Mouse (Mus musculus) limb, embryonic 14.5 days (tissue): ENCODE results near the gene Cubn. TPM values are rescaled to one million over a fixed set of nuclear protein-coding genes. Genes with fewer than 3 reads are reported as not detected.

Experiments
- ATAC-seq: fragments of 200-750 bp; cut with Nextera tagmentation; 2 replicates; pipeline ENCODE4 v1.8.0; 2017; ENCODE audit warnings: low read depth, moderate number of reproducible peaks, moderate TSS enrichment; ENCODE audit not compliant: low FRiP score
- DNase-seq: peaks from one replicate; pipeline ENCODE4 v3.0.0-alpha.2; 2015; ENCODE audit warnings: low spot score
- H3K27ac ChIP-seq: fragments of 300-500 bp; sonication (generic); replicated peaks from 2 replicates; pipeline ENCODE4 v1.5.1; 2014; ENCODE audit warnings: low read depth, mild to moderate bottlenecking, low read length, moderate library complexity, mixed read lengths
- H3K27me3 ChIP-seq: fragments of 300-500 bp; sonication (generic); 2 replicates; pipeline ENCODE4 v1.6.1; 2014; ENCODE audit warnings: low read length, mixed read lengths; ENCODE audit not compliant: control insufficient read depth, insufficient read depth
- H3K36me3 ChIP-seq: fragments of 300-500 bp; sonication (generic); 2 replicates; pipeline ENCODE4 v1.6.1; 2014; ENCODE audit warnings: mild to moderate bottlenecking, low read length, moderate library complexity, mixed read lengths; ENCODE audit not compliant: control insufficient read depth, insufficient read depth
- H3K4me1 ChIP-seq: fragments of 300-500 bp; sonication (generic); 2 replicates; pipeline ENCODE4 v1.6.1; 2014; ENCODE audit warnings: antibody characterized with exemption, low read length, mixed read lengths; ENCODE audit not compliant: control insufficient read depth, insufficient read depth
- H3K4me2 ChIP-seq: fragments of 300-500 bp; sonication (generic); replicated peaks from 2 replicates; pipeline ENCODE4 v1.6.1; 2014; ENCODE audit warnings: low read depth, mild to moderate bottlenecking, low read length, moderate library complexity; ENCODE audit not compliant: severe bottlenecking
- H3K4me3 ChIP-seq: fragments of 300-500 bp; sonication (generic); replicated peaks from 2 replicates; pipeline ENCODE4 v1.5.1; 2014; ENCODE audit warnings: low read length
- H3K9ac ChIP-seq: fragments of 300-500 bp; sonication (generic); 2 replicates; pipeline ENCODE4 v1.6.1; 2014; ENCODE audit warnings: mild to moderate bottlenecking, low read depth, low read length, moderate library complexity; ENCODE audit not compliant: severe bottlenecking
- H3K9me3 ChIP-seq: fragments of 300-500 bp; sonication (generic); 2 replicates; pipeline ENCODE4 v1.6.1; 2016; ENCODE audit warnings: low read length; ENCODE audit not compliant: control insufficient read depth
- POLR2A ChIP-seq: fragments of 200-500 bp; IDR thresholded peaks from 2 replicates; pipeline ENCODE4 v1.8.0; 2012; ENCODE audit warnings: inconsistent platforms, mild to moderate bottlenecking, moderate library complexity, borderline replicate concordance; ENCODE audit not compliant: insufficient read depth, insufficient read length; ENCODE audit errors: extremely low read depth
- WGBS: fragments of 180-500 bp; shearing (Covaris S2); extraction: QIAGEN DNeasy Blood & Tissue Kit; methylation state at CpG from one replicate; pipeline ENCODE4 v1.1.7; 2014; 5-methylcytosine and 5-hydroxymethylcytosine counted together
- polyA plus RNA-seq, 2 experiments: library from polyadenylated mRNA; depleted of rRNA in 1 of 2; stranded (reverse) in 1 of 2; unstranded in 1 of 2; fragments of >200 nt; fragmentation: Nextera tagmentation in 1 of 2; extraction: Ambion mirVana in 1 of 2; gene quantifications; 2 replicates each; pipeline versions ENCODE4 v1.2.1 to v1.2.3; 2012 to 2014

Cubn gene
- polyA plus RNA-seq, 2 experiments, result 0.28 TPM

- DNase-seq (no peak), ATAC-seq (no peak)
- Histone ChIP-seq H3K9me3 (no peaks in the 10 kb centered on the region), H3K9ac (no peak overlapping the region), H3K4me2 (no peak overlapping the region), H3K4me1 (peaks cover 11% of the 10 kb centered on the region; the same call in 1 of the 2 replicates), H3K27ac (no peak overlapping the region), H3K4me3 (no peak overlapping the region), H3K36me3 (no peaks in the 10 kb centered on the region), H3K27me3 (no peaks in the 10 kb centered on the region; the same call in 1 of the 2 replicates)
- TF ChIP-seq POLR2A, result no peak
- WGBS, result 41% methylated on average over 6 of the region's 6 CpGs
Observed at GRCm38 (mm10) chr2:13232305-13232704, 259.3 kb downstream of the Cubn start.

DNA sequence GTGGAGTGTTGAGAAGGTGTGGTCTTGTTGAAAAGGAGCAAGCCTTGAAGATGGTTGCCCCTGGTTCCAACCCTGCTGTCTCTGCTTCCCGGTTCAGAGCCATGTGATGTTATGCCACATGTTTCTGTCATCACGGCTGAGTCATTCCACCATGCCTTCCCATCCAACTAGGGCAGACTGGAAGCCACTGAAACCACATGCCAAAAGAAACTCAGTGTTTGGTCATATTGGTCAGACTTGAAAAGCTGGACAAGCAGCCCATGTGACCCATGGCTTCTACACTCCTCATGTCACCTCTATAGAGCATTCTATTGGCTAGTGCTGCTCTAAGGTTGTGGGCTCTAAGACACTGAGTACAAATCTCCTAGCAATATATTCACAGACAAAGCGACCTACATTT, 261.9 kb downstream of the Cubn start:
- Histone ChIP-seq H3K36me3 (no peaks in the 10 kb centered on the region), H3K9me3 (no peaks in the 10 kb centered on the region), H3K4me3 (no peak overlapping the region), H3K27me3 (no peaks in the 10 kb centered on the region), H3K4me2 (no peak overlapping the region), H3K27ac (no peak overlapping the region), H3K4me1 (peaks cover 11% of the 10 kb centered on the region; the same call in 1 of the 2 replicates), H3K9ac (no peak overlapping the region)
- no peak for TF ChIP-seq POLR2A
- DNase-seq, result no peak
- no peak for ATAC-seq
- 92% methylated on average over 3 of the region's 3 CpGs for WGBS

Other genes with a start within 250 kb of the Cubn start
- 91.7 and 115 TPM in 2 replicates for gene Rsu1, start 220.4 kb downstream of the Cubn start, polyA plus RNA-seq (2012; rRNA removed)
- 119 and 126 TPM in 2 replicates for gene Rsu1, start 220.4 kb downstream of the Cubn start, polyA plus RNA-seq (2014; fragmentation: Nextera tagmentation; extraction: Ambion mirVana)
- gene Trdmt1, start 52.9 kb upstream of the Cubn start, polyA plus RNA-seq (2012; rRNA removed), result 7.5 and 9.7 TPM in 2 replicates
- gene Trdmt1, start 52.9 kb upstream of the Cubn start, polyA plus RNA-seq (2014; fragmentation: Nextera tagmentation; extraction: Ambion mirVana), result 12.6 and 13.7 TPM in 2 replicates
- 1,568 and 2,459 TPM in 2 replicates for gene Vim, start 82.1 kb upstream of the Cubn start, polyA plus RNA-seq (2012; rRNA removed)
- 1,202 and 1,226 TPM in 2 replicates for gene Vim, start 82.1 kb upstream of the Cubn start, polyA plus RNA-seq (2014; fragmentation: Nextera tagmentation; extraction: Ambion mirVana)